Mouse (Mus musculus) layer of hippocampus, adult 9-10 months (tissue): ENCODE results near the gene 4933414I15Rik.

Experiments
- DNase-seq: peaks from one replicate; pipeline ENCODE4 v3.0.0; 2022; ENCODE audit warnings: low spot score

The 4933414I15Rik gene

GRCm38 (mm10) chr11:50943506-50943905 lies at the start of gene 4933414I15Rik:
Gene 4933414I15Rik, minus strand, starts transcription at chr11:50943765.
- DNase-seq, result no peak

DNA sequence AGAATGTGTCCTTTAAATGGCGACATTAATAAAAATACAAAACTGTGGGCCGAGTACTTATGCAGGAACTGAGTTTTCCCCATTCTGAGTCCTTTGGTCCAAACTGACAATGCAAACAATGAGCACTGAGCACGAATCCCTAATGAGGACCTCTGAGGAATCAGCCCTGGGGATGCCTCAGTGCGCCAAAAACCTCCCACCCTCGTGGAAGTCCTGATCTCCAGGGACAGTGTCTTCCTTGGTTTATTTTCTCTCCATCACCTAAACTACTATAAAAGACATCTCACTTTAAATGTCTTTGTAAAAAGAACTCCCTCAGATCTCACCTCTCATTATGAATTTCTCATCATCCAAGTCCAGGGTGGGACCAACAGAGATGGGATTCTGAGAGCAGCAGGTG lies 38.1 kb upstream of the 4933414I15Rik start, which contains the start of gene Olfr1377:
TSS of gene Olfr1377 (plus strand) at position 301 of the 400 bp plus-strand sequence.
- DNase-seq, result no peak

DNA sequence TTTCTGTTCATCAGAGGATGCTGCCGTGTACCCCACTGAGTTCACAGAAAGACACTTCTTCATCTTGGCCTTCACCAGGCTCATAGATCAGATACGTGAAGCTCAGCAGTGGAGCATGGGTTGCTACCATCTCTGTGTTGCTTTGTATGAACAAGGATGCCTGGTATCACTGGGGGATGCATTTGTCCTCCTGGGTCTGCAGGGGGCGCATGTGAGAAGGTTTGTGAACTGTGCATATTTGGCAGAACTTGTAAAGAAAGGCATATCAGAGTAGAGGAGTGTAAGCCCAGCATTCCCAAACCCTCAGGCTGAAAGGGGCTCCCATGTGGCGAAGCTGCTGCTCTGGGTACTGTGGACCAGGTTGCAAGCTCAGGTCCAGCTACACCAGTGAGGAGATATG lies 33.7 kb upstream of the 4933414I15Rik start:
- no peak for DNase-seq

DNA sequence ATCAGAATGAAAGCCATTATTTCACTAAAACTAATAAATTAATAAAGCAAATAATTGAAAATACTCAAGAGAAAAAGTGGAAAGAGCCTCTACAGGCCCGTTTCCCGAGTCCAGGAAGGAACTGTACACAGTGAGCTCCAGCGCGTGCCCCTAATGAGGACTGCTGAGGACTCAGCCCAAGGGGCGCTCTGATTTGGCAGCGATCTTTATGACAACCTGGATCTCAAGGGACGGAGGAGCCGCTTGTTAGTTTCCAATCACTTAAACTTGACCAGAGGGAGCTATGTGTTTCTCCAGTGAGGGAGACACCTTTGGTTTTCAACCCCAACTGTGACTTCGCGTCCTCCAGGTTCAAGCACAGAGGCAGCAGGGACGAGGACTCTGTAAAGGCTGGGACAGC lies 22.7 kb upstream of the 4933414I15Rik start, which contains the start of gene Olfr1378:
TSS of gene Olfr1378 (plus strand) at position 301 of the 400 bp plus-strand sequence.
- DNase-seq, result no peak

DNA sequence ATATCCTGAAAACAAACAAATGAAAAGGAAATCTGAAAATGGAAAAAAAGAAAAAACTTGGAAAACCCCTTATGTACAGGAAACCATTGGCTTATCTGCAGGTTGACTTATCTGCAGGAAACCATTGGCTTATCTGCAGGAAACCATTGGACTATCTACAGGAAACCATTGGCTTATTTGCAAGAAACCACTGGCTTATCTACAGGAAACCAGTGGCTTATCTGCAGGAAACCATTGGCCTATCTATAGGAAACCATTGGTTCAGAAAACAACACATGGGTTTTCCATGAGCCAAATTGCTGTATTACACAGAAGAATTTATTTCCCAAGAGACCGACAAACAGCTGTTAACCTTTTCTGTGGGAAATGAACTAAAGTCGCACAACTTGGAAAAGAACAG lies 21.3 kb upstream of the 4933414I15Rik start:
- no peak for DNase-seq

GRCm38 (mm10) chr11:50953665-50954064 lies 10.1 kb upstream of the 4933414I15Rik start, which contains the start of gene Prop1:
Gene Prop1, minus strand, starts transcription at chr11:50953765.
- DNase-seq, result no peak

DNA sequence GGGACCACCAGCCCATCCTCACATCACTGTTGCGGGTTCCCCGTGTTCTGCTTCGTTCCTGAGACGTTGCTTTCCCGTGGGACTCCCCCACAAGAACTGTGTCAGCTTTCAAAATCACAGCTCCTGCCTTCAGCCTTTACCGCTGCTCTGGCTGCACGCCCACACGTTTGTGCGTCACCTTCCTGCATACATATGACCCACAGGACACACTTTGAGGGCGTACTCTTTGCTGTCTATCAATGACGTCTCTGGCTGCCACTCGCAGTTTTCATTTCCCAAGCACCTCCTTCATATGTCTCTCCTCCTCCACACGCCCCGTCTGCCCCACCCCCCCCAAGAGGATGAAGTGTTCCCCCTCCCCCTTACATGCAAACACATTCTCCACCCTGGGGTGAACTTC lies 8.7 kb upstream of the 4933414I15Rik start:
- no peak for DNase-seq

- no peak for DNase-seq
Measured at GRCm38 (mm10) chr11:50942386-50942785, 1.2 kb downstream of the 4933414I15Rik start.

- DNase-seq, result no peak
Measured at GRCm38 (mm10) chr11:50939621-50940366, 3.8 kb downstream of the 4933414I15Rik start.

DNA sequence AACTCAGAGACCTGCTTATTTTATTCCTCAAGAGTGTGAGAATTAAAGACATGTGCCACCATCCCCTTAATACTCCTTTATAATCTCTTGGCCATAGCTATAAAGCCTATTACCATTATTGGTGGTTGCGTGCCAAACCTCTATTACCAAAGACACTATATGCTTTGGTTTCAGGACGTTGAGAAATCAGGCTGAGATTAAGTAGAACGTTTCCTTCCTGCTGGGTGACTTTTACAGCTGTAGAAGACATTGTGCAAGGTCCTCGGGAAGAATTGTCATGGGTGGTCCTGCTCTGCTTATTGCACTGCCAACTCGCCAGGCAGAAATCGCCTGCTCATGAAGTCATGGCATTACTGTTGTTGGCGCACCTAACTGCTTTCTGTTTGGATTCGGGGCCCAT lies 5.1 kb downstream of the 4933414I15Rik start:
- no peak for DNase-seq

DNA sequence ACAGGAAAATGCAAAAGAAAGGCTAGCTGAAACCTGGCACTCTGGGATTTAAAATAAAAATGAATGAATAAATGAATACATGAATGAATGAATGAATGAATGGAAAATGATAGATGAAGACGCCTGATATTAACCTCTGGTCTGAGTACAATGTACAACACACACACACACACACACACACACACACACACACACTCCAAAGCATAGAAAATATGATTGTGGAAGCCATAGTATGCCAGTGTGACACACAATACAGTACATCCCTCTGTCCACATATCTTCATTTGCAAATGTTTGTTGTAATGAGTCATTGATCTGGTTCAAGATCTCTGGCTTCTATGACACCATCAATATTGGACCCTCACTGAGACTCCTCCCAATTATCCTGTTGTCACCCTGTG lies 11.5 kb downstream of the 4933414I15Rik start:
- no peak for DNase-seq

- peak; percentile 83 for DNase-seq
Measured at GRCm38 (mm10) chr11:50931451-50931866, 12.1 kb downstream of the 4933414I15Rik start, which contains the start of gene Zfp354b. Gene Zfp354b, minus strand, starts transcription at chr11:50931633.

GRCm38 (mm10) chr11:50931021-50931420 lies 12.5 kb downstream of the 4933414I15Rik start:
- DNase-seq, result no peak

DNA sequence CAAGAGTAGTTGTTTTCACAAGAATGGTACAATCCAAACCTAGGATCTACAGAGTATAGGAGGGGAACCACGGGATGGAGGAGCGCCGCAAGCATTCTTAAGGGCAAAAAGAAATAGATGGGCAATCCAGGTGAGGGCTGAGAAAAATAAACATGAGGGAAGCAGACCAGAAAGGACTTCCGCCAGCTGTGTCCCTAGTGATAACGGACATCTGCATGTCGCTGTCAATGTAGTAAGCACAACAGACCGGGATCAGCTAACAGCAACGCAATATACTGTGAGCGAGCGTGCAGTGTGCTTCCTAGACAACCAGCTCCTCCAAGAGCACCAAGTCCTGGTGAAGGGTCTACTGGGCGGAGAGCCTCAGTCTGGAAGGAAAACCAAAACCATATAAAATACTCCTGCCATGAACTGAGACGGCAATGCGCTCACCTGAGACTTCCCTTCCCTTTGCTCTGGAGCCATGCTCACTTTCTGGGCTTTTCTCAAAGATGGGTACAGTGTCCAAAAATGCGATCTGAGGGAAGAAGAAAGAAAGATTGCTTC lies 13.0 kb downstream of the 4933414I15Rik start:
- no peak for DNase-seq

DNA sequence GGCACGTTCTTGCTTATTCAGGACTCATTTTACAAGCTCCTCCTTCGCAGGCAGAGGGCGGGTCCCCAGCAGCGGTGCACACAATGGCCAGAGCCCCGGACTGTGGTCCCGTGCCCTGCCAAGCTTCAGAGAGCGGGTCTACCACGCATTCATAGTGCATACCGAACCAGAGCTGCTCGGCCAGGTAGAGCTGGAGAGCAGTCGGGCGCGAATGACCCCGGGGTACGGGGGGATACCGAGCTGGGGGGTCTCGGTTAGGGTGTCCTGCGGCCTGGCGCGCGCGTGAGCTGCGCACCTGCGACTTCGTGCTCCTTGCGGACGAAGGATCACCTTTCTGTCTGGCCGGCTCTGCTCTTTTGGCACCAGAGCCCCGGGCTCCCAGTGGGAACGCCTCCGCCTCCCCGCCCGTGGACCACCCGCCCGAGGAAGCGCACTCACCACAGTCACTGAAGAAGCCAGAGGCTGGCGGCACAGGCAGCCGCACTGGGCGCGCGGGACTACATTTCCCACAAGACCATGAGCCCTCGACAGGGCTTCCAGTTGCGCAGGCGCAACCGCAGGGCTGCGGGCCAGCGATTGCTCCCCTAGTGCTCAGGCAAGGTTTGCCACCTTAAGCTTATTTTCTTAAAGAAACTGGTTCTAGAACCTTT lies 27.8 kb downstream of the 4933414I15Rik start, which contains the start of gene Zfp2:
TSS of gene Zfp2 (minus strand) at position 495 of the 650 bp plus-strand sequence.
- peak; percentile 84 for DNase-seq

GRCm38 (mm10) chr11:50914461-50914860 lies 29.1 kb downstream of the 4933414I15Rik start:
- DNase-seq, result no peak

GRCm38 (mm10) chr11:50913301-50913700 lies 30.3 kb downstream of the 4933414I15Rik start:
- no peak for DNase-seq

- DNase-seq, result no peak
Measured at GRCm38 (mm10) chr11:50908136-50908535, 35.4 kb downstream of the 4933414I15Rik start.

- DNase-seq, result no peak
Measured at GRCm38 (mm10) chr11:50897359-50897758, 46.2 kb downstream of the 4933414I15Rik start.

GRCm38 (mm10) chr11:50892441-50892840 lies 51.1 kb downstream of the 4933414I15Rik start:
- no peak for DNase-seq
